Mouse (Mus musculus): ENCODE results near the gene Cand1. TPM values are rescaled to one million over a fixed set of nuclear protein-coding genes. Genes with fewer than 3 reads are reported as not detected.

The Cand1 gene
- 45.4 and 46.7 TPM in 2 replicates for polyA plus RNA-seq (2015; fragmentation: Nextera tagmentation; extraction: Ambion mirVana)

DNA sequence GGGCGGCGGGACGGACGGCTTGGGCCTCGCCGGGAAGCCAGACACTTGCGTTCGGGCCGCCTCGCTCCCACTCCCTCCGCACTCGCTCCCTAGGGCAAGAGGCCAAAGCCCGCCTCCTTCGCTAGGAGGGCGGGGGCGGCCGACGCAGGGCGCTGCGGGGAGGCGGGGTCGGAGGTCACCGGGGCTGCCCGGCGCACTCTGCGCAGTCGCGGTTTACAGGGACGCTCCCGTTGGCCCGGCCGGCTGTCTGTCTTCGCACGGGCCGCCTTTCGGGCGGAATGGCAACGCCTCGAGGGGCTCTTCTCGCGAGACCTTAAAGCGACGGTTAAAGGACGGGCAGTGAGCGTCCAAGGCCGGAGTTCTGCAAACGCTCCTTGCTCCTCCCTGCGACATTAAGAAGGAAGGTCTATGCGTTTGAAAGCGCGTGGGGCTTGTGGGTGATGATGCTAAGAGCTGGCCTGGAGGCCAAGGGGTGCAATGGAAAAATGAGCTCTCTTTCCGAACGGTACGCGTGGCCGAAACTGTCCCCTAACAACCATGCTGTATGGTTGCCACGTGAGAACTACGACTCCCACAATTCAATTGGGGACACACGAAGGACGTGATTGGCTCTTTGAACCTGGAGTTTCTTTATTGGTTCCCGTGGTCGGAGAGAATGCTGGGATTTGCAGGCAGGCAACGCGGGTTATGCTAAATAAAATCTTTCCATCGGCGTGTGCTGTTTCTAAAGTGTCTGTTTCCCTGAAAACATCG, at the start of gene Cand1:
Cand1 (minus strand) TSS at position 87 of the 753 bp plus-strand sequence.
- peak within 1 kb of the TSS; percentile 93 for H3K4me3 ChIP-seq
- WGBS, result under 1% methylated on average over 66 of the region's 67 CpGs
- H3K36me3 ChIP-seq, result 0 out of 2 replicates have a peak, but pooled peaks cover 3% of the 10 kb centered on the region
- peaks cover 24% of the 10 kb centered on the region for H3K4me1 ChIP-seq (replicated peaks)
- peak; percentile 99 for ATAC-seq (ENCODE audit: low FRiP score, low read depth)
- H3K9me3 ChIP-seq, result no peaks in the 10 kb centered on the region
- no peaks in the 10 kb centered on the region for H3K27me3 ChIP-seq
- H3K27ac ChIP-seq (replicated peaks), result peak within 1 kb of the TSS; percentile 91
- peak within 1 kb of the TSS; percentile 70 for H3K4me2 ChIP-seq
- peak within 1 kb of the TSS; percentile 95 for H3K9ac ChIP-seq

DNA sequence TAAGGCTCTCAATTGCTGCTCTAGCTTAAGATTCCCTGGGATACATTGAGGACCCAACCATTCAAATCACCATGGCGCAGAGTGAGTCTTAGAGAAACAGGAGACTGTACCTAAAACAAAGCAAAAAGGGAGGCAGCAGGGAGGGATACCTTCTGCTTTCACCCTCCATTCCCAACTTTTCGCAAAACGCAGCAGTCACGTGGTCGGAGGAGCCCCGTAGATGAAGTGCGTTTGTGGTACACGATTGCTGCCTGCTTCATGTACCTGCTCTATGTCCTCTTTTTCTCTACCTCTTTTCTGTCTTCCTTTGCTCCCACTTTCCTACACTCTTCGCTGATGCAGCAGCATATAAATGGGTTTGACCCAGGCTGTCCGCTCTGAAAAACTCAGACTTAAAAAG, 39.0 kb upstream of the Cand1 start:
- Histone ChIP-seq H3K9me3 (no peaks in the 10 kb centered on the region), H3K36me3 (no peaks in the 10 kb centered on the region)
- WGBS, result 86% methylated on average over 10 of the region's 10 CpGs

DNA sequence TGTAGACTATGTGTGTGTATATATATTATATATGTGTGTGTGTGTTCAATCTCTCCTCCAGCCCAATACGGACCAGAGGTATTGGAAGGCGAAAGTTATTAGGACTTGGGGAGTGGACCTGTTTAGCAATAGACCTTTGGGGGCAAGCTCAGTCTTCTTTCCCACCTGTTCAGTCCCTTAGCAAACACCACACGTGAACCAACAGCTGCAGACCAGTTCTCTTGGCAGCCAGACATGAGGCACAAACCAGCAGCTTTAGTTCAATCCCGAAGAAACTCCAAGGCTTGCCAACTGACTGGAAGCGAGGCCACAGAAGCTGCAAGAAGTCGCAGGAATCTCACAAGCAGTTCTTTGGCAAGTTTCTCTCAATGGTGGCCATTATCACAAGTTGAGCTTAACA, 34.5 kb upstream of the Cand1 start:
- H3K9ac ChIP-seq, result no peak overlapping the region
- ATAC-seq (ENCODE audit: low FRiP score, low read depth), result no peak
- H3K9me3 ChIP-seq, result no peaks in the 10 kb centered on the region
- 88% methylated on average over 6 of the region's 6 CpGs for WGBS
- no peak overlapping the region for H3K4me3 ChIP-seq
- no peaks in the 10 kb centered on the region for H3K4me1 ChIP-seq (replicated peaks)
- no peaks in the 10 kb centered on the region for H3K27me3 ChIP-seq
- no peak overlapping the region for H3K4me2 ChIP-seq
- no peaks in the 10 kb centered on the region for H3K36me3 ChIP-seq
- H3K27ac ChIP-seq (replicated peaks), result no peak overlapping the region

More for the DNA sequence above, 39.0 kb upstream of the Cand1 start:
- no peak overlapping the region for H3K4me3 ChIP-seq
- no peaks in the 10 kb centered on the region for H3K4me1 ChIP-seq (replicated peaks)
- H3K4me2 ChIP-seq, result no peak overlapping the region
- no peak for ATAC-seq (ENCODE audit: low FRiP score, low read depth)
- no peak overlapping the region for H3K27ac ChIP-seq (replicated peaks)
- no peak overlapping the region for H3K9ac ChIP-seq
- H3K27me3 ChIP-seq, result no peaks in the 10 kb centered on the region

DNA sequence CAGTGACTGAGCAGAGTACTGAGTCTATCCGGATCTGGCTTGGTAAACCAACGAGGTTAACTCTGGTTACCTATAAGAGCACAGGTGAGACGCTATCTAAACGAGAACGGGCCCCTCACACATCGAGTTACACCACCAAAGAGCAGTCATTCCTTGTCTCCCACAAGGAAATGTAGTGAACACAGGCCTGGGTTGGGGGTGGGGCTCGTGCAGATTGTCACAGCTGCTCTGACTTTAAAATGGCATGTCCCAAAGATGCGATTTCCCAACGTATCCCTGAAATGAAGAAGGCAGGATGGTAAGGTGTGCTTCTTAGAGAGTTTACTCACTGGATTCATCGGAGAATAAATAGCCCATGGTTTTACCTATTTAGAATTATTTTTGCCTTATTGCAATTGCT, 32.7 kb upstream of the Cand1 start:
- Histone ChIP-seq H3K36me3 (no peaks in the 10 kb centered on the region), H3K9me3 (no peaks in the 10 kb centered on the region), H3K4me2 (no peak overlapping the region), H3K9ac (no peak overlapping the region), H3K27me3 (no peaks in the 10 kb centered on the region), H3K27ac (replicated peaks) (no peak overlapping the region), H3K4me1 (replicated peaks) (no peaks in the 10 kb centered on the region), H3K4me3 (no peak overlapping the region)
- ATAC-seq (ENCODE audit: low FRiP score, low read depth), result no peak
- 93% methylated on average over 10 of the region's 10 CpGs for WGBS

DNA sequence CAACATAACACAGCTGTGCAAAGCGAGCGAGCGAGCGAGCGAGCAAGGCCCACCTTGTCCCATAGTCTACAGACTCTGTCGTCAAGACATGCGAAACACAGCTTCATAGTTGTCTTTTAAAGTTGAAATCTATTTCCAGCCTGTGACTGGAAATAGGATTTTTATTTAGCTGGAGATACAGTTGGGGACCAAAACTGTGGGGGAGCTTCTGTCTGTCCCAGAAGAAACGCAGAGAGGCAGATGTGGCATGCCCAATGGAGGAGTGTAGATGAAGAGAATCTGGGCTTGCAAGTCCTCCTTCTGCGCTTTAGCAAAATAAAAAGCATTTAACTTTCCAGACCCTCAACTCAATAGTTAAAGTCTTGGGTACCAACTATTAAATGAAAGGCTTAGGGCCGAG, 32.1 kb upstream of the Cand1 start:
- H3K4me3 ChIP-seq, result no peak overlapping the region
- 96% methylated on average over 10 of the region's 10 CpGs for WGBS
- no peaks in the 10 kb centered on the region for H3K4me1 ChIP-seq (replicated peaks)
- no peak for ATAC-seq (ENCODE audit: low FRiP score, low read depth)
- H3K27ac ChIP-seq (replicated peaks), result no peak overlapping the region
- no peaks in the 10 kb centered on the region for H3K36me3 ChIP-seq
- H3K4me2 ChIP-seq, result no peak overlapping the region
- H3K9ac ChIP-seq, result no peak overlapping the region
- H3K9me3 ChIP-seq, result no peaks in the 10 kb centered on the region
- no peaks in the 10 kb centered on the region for H3K27me3 ChIP-seq

DNA sequence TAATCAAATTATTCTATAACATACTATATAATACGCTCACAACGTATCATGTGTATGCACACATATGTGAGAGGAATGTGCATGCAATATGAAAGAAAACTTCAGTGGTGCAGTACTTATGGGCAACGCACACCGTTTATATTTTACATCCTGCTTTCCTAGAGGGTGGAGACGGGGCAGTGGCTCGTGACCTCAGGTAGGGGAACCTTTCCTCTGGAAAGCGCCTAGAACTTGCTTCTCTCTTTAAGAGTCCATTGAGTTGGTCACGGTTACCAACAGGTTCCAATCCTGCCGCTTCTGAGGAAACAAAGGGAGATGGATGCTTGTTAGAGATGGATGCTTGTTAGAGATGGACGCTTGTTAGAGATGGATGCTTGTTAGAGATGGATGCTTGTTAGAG, 31.2 kb upstream of the Cand1 start:
- 83% methylated on average over 10 of the region's 10 CpGs for WGBS
- Histone ChIP-seq H3K4me2 (no peak overlapping the region), H3K27me3 (no peaks in the 10 kb centered on the region), H3K36me3 (no peaks in the 10 kb centered on the region), H3K27ac (replicated peaks) (no peak overlapping the region), H3K9me3 (no peaks in the 10 kb centered on the region), H3K9ac (no peak overlapping the region), H3K4me1 (replicated peaks) (no peaks in the 10 kb centered on the region), H3K4me3 (no peak overlapping the region)
- ATAC-seq (ENCODE audit: low FRiP score, low read depth), result no peak

DNA sequence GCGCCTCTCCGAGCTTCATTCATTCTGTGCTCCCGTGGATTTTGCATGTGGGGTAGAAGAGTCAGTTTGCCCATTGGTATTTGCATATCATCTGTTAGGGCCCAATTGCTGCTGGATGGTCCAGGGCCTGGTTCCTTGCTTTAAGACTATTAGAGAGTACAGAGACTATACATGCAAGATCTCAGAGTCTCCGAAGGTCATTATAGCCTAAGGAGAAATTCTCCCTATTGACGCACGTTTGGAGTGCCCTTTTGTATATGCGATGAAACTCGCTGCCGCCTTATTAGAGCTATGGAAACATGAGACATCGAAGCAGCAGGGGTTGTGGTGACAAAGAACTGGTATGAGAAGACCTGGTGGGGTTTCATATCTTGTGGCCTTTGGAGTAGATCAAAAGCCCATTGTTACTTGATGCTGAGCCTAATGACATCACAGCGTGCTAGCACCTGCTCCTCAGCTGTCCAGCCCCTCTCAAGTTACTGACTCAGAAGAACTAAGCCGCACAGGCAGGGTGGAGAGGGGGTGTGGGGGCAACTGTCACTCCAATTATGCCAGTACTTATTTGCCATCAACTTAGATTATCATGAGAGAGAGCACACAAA, 30.6 kb upstream of the Cand1 start:
- Histone ChIP-seq H3K4me3 (no peak overlapping the region), H3K36me3 (no peaks in the 10 kb centered on the region), H3K4me2 (no peak overlapping the region), H3K27me3 (no peaks in the 10 kb centered on the region), H3K9me3 (no peaks in the 10 kb centered on the region), H3K9ac (no peak overlapping the region), H3K27ac (replicated peaks) (no peak overlapping the region), H3K4me1 (replicated peaks) (no peaks in the 10 kb centered on the region)
- WGBS, result 52% methylated on average over 12 of the region's 12 CpGs
- ATAC-seq (ENCODE audit: low FRiP score, low read depth), result no peak

DNA sequence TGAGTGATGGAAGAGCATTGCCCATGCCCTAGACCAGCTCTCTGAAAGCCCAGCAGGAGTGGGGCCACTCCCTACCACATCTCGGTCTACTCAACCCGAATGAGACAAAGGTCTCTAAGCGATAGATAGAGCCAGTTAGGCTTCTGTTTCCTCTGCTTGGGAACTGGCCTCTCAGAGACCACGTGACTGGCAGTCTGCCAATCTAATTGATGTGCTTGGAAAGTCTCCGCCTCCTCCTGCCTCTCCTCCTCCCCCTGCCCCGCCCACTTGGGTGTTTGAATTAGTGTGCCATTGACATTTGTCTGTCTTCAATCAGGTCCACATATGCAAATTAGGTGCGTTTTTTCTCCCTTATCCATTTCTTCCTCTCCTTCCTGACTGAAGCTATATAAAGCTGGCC, 24.9 kb upstream of the Cand1 start:
- no peak overlapping the region for H3K9ac ChIP-seq
- no peaks in the 10 kb centered on the region for H3K9me3 ChIP-seq
- no peak for ATAC-seq (ENCODE audit: low FRiP score, low read depth)
- no peaks in the 10 kb centered on the region for H3K4me1 ChIP-seq (replicated peaks)
- no peak overlapping the region for H3K27ac ChIP-seq (replicated peaks)
- 71% methylated on average over 7 of the region's 7 CpGs for WGBS
- no peaks in the 10 kb centered on the region for H3K27me3 ChIP-seq
- no peak overlapping the region for H3K4me2 ChIP-seq
- no peak overlapping the region for H3K4me3 ChIP-seq
- no peaks in the 10 kb centered on the region for H3K36me3 ChIP-seq

DNA sequence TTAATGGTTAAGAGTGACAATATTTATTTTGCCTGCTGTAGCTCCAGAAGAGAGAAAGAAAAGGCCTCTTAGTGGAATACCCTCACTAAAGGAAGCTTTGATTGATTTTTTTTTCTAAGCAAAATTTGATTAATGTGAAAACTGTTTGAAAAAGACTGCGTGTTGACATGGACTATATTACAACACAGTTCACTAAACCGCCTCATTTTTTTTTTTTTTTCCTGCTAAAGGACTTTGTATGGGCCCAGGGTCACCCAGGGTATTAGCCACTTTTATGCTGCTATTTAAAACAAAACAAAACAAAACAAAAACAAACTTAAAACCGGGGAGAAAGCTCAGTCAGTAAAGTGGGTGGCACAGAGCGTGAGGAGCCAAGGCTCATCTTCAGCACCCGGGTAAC, 23.0 kb upstream of the Cand1 start:
- no peak overlapping the region for H3K4me2 ChIP-seq
- H3K9ac ChIP-seq, result no peak overlapping the region
- no peaks in the 10 kb centered on the region for H3K27me3 ChIP-seq
- 86% methylated on average over 5 of the region's 5 CpGs for WGBS
- no peaks in the 10 kb centered on the region for H3K9me3 ChIP-seq
- no peak for ATAC-seq (ENCODE audit: low FRiP score, low read depth)
- no peaks in the 10 kb centered on the region for H3K36me3 ChIP-seq
- no peak overlapping the region for H3K27ac ChIP-seq (replicated peaks)
- H3K4me1 ChIP-seq (replicated peaks), result no peaks in the 10 kb centered on the region
- no peak overlapping the region for H3K4me3 ChIP-seq

DNA sequence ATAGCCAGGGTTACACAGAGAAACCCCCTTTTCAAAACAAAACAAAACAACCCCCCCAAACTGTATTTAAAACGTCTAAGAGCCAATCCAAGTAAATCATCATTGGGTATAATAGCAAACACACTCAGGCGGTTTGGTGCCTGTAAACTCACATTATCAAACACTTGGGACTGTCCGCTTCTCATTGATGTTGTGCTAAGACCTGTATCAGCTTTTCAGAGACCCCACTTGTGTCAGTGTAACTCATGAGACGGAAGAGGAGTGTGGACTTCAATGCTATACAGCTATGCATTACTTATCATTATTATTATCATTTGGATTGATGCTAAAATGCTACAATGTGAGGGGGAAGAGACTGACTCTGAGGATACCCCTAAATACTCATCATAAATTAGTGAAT, 18.0 kb upstream of the Cand1 start:
- no peak overlapping the region for H3K9ac ChIP-seq
- no peaks in the 10 kb centered on the region for H3K4me1 ChIP-seq (replicated peaks)
- no peaks in the 10 kb centered on the region for H3K9me3 ChIP-seq
- no peaks in the 10 kb centered on the region for H3K36me3 ChIP-seq
- no peak overlapping the region for H3K4me3 ChIP-seq
- H3K27ac ChIP-seq (replicated peaks), result no peak overlapping the region
- no peaks in the 10 kb centered on the region for H3K27me3 ChIP-seq
- no peak for ATAC-seq (ENCODE audit: low FRiP score, low read depth)
- no peak overlapping the region for H3K4me2 ChIP-seq
- 77% methylated on average over 4 of the region's 4 CpGs for WGBS

DNA sequence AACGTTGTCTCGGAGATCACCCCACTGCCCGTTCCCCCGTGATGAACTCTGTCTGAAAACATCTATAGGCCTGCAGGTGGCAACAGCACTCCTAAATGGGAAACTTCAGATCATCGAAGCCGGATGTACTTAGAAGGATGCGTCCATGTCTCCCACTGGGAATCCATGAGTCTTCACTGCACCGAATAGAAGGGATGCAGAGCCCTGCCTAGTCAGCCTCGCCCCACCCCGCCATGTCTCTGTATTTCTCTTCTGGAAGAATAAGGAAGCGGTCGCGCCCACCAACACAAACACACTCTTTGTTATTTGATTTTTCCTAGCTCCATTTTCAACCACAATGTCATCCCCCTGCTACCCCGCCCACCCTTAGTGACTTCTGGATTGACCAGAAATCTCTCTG, 4.3 kb upstream of the Cand1 start:
- Histone ChIP-seq H3K36me3 (no peaks in the 10 kb centered on the region), H3K27me3 (no peaks in the 10 kb centered on the region), H3K4me2 (no peak overlapping the region), H3K9ac (no peak overlapping the region), H3K27ac (replicated peaks) (no peak overlapping the region), H3K9me3 (no peaks in the 10 kb centered on the region), H3K4me1 (replicated peaks) (peaks cover 8% of the 10 kb centered on the region), H3K4me3 (no peak overlapping the region)
- no peak for ATAC-seq (ENCODE audit: low FRiP score, low read depth)
- 83% methylated on average over 14 of the region's 14 CpGs for WGBS

DNA sequence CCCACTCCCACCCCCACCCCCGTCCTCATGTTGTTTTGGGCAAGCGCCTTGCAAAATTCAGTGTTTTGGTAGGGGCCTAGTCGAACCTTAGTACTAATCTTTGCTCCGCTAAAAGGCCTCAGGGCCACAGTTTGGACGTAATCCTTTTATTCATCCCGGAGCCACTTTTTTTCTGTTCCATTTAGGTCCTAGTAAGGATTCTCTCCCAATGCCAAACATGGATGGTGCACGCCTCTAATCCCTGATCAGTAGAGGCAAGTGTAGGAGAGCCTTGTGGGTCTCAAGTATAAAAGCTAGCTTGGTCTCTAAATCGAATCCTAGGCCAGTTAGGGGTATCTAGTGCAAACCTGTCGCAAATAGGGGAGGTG, 851 bp upstream of the Cand1 start:
- Histone ChIP-seq H3K27me3 (no peaks in the 10 kb centered on the region), H3K27ac (replicated peaks) (peak overlapping the region; percentile 91), H3K4me3 (peak overlapping the region; percentile 93), H3K9me3 (no peaks in the 10 kb centered on the region), H3K4me2 (peak overlapping the region; percentile 60), H3K9ac (peak overlapping the region; percentile 52), H3K4me1 (replicated peaks) (peaks cover 24% of the 10 kb centered on the region), H3K36me3 (0 out of 2 replicates have a peak, but pooled peaks cover 3% of the 10 kb centered on the region)
- WGBS, result 4% methylated on average over 9 of the region's 9 CpGs
- ATAC-seq (ENCODE audit: low FRiP score, low read depth), result no peak
